Mouse (Mus musculus): ENCODE results near the gene Tgm1.

Gene Tgm1

GRCm38 (mm10) chr14:55713729-55714122 is at the start of gene Tgm1:
TSS of gene Tgm1 (minus strand) at chr14:55713926.
- no peak for DNase-seq (ENCODE audit: low spot score in 2 of 2)

GRCm38 (mm10) chr14:55763166-55763565 is 49.4 kb upstream of the Tgm1 start:
- DNase-seq (ENCODE audit: low spot score in 2 of 2), result no peak

- DNase-seq (ENCODE audit: low spot score in 2 of 2), result peak; percentile 62 to 65
Measured at GRCm38 (mm10) chr14:55762001-55762821, 48.5 kb upstream of the Tgm1 start.

- DNase-seq (ENCODE audit: low spot score in 2 of 2), result no peak
Measured at GRCm38 (mm10) chr14:55761163-55761562, 47.4 kb upstream of the Tgm1 start, which contains the start of gene Ltb4r2. TSS of gene Ltb4r2 (plus strand) at chr14:55761428.

GRCm38 (mm10) chr14:55760156-55760555 is 46.4 kb upstream of the Tgm1 start:
- DNase-seq (ENCODE audit: low spot score in 2 of 2), result peak; percentile 87

GRCm38 (mm10) chr14:55758363-55758784 is 44.6 kb upstream of the Tgm1 start, which contains the start of gene Cideb:
TSS of gene Cideb (minus strand) at chr14:55758458.
- DNase-seq (ENCODE audit: low spot score in 2 of 2), result peak in 1 of 2 experiments; percentile 55

GRCm38 (mm10) chr14:55757566-55757965 is 43.8 kb upstream of the Tgm1 start:
- DNase-seq (ENCODE audit: low spot score in 2 of 2), result no peak

- DNase-seq (ENCODE audit: low spot score in 2 of 2), result no peak
Measured at GRCm38 (mm10) chr14:55747051-55747847, 33.5 kb upstream of the Tgm1 start.

- DNase-seq (ENCODE audit: low spot score in 2 of 2), result no peak
Measured at GRCm38 (mm10) chr14:55745861-55746237, 32.1 kb upstream of the Tgm1 start.

- DNase-seq (ENCODE audit: low spot score in 2 of 2), result peak; percentile 90 to 92
Measured at GRCm38 (mm10) chr14:55745180-55745860, 31.6 kb upstream of the Tgm1 start, which contains the start of the genes Dhrs1 and Nop9. TSS of gene Dhrs1 (minus strand) at chr14:55745690. TSS of gene Nop9 (plus strand) at chr14:55745693.

GRCm38 (mm10) chr14:55743711-55744110 is 30.0 kb upstream of the Tgm1 start:
- peak; percentile 85 to 90 for DNase-seq (ENCODE audit: low spot score in 2 of 2)

- no peak for DNase-seq (ENCODE audit: low spot score in 2 of 2)
Measured at GRCm38 (mm10) chr14:55737086-55737687, 23.5 kb upstream of the Tgm1 start.

- DNase-seq (ENCODE audit: low spot score in 2 of 2), result no peak
Measured at GRCm38 (mm10) chr14:55735758-55736157, 22.0 kb upstream of the Tgm1 start.

GRCm38 (mm10) chr14:55735334-55735733 is 21.6 kb upstream of the Tgm1 start:
- no peak for DNase-seq (ENCODE audit: low spot score in 2 of 2)

GRCm38 (mm10) chr14:55734869-55735268 is 21.1 kb upstream of the Tgm1 start:
- DNase-seq (ENCODE audit: low spot score in 2 of 2), result no peak

GRCm38 (mm10) chr14:55733889-55734288 is 20.2 kb upstream of the Tgm1 start:
- DNase-seq (ENCODE audit: low spot score in 2 of 2), result no peak

GRCm38 (mm10) chr14:55730531-55731032 is 16.9 kb upstream of the Tgm1 start:
- DNase-seq (ENCODE audit: low spot score in 2 of 2), result peak; percentile 69 to 82

- no peak for DNase-seq (ENCODE audit: low spot score in 2 of 2)
Measured at GRCm38 (mm10) chr14:55730116-55730515, 16.4 kb upstream of the Tgm1 start.

GRCm38 (mm10) chr14:55727889-55728685 is 14.4 kb upstream of the Tgm1 start:
- no peak for DNase-seq (ENCODE audit: low spot score in 2 of 2)

GRCm38 (mm10) chr14:55726261-55726660 is 12.5 kb upstream of the Tgm1 start:
- DNase-seq (ENCODE audit: low spot score in 2 of 2), result no peak

Data from right cerebral cortex, postnatal 10 days (tissue).